Mouse (Mus musculus): ENCODE results near the gene Clec4g. TPM values are rescaled to one million over a fixed set of nuclear protein-coding genes. Genes with fewer than 3 reads are reported as not detected.
"Not testable (repeated sequence)": the region's sequence is repeated elsewhere in the genome, so short reads cannot be mapped to it uniquely, and the experiment has no call there.

The Clec4g gene
- polyA plus RNA-seq (2014; fragmentation: Nextera tagmentation; extraction: Ambion mirVana): 4.3 and 6.0 TPM in 2 replicates

- no peaks in the 10 kb centered on the region for H3K36me3 ChIP-seq (ENCODE audit: control insufficient read depth, insufficient read depth, low read length)
- H3K27me3 ChIP-seq (ENCODE audit: control insufficient read depth, insufficient read depth, low read length): no peaks in the 10 kb centered on the region
Observed at GRCm38 (mm10) chr8:3720551-3720950, at the start of gene Clec4g. TSS of gene Clec4g (minus strand) at chr8:3720651.

GRCm38 (mm10) chr8:3768641-3769040, 48.2 kb upstream of the Clec4g start:
- ATAC-seq (ENCODE audit: insufficient number of reproducible peaks, insufficient read depth, low FRiP score, low read depth); H3K27me3 ChIP-seq (ENCODE audit: control insufficient read depth, insufficient read depth, low read length); H3K9ac ChIP-seq (ENCODE audit: low read length); H3K27ac ChIP-seq (replicated peaks in 1 of 2; ENCODE audit: control insufficient read depth in 1 of 2, insufficient read depth in 1 of 2, low read depth in 2 of 2, low read length in 2 of 2); H3K4me1 ChIP-seq (ENCODE audit: control insufficient read depth in 2 of 2, insufficient read depth in 2 of 2, low read length in 2 of 2); H3K4me3 ChIP-seq (ENCODE audit: control insufficient read depth in 1 of 2, insufficient read depth in 1 of 2, low read depth in 1 of 2, low read length in 2 of 2); H3K9me3 ChIP-seq (ENCODE audit: control insufficient read depth, low read length); H3K4me2 ChIP-seq (ENCODE audit: low read length); H3K36me3 ChIP-seq (ENCODE audit: control insufficient read depth, insufficient read depth, low read length): not testable (repeated sequence)
- 79% methylated on average over 5 of the region's 5 CpGs for WGBS

More at GRCm38 (mm10) chr8:3720551-3720950, at the start of gene Clec4g:
- WGBS: 66% methylated on average over 5 of the region's 5 CpGs
- Histone ChIP-seq H3K4me1 (ENCODE audit: control insufficient read depth in 2 of 2, insufficient read depth in 2 of 2, low read length in 2 of 2) (peaks cover 0 to 11% of the 10 kb centered on the region in 2 experiments; a peak in 2 of 4 replicates), H3K9me3 (ENCODE audit: control insufficient read depth, low read length) (no peaks in the 10 kb centered on the region), H3K27ac (replicated peaks in 1 of 2; ENCODE audit: control insufficient read depth in 1 of 2, insufficient read depth in 1 of 2, low read depth in 2 of 2, low read length in 2 of 2) (no peak within 1 kb of the TSS), H3K9ac (ENCODE audit: low read length) (no peak within 1 kb of the TSS), H3K4me3 (ENCODE audit: control insufficient read depth in 1 of 2, insufficient read depth in 1 of 2, low read depth in 1 of 2, low read length in 2 of 2) (no peak within 1 kb of the TSS), H3K4me2 (ENCODE audit: low read length) (no peak within 1 kb of the TSS)
- no peak for ATAC-seq (ENCODE audit: insufficient number of reproducible peaks, insufficient read depth, low FRiP score, low read depth)

GRCm38 (mm10) chr8:3754261-3754850, 33.9 kb upstream of the Clec4g start:
- H3K4me3 ChIP-seq (ENCODE audit: control insufficient read depth in 1 of 2, insufficient read depth in 1 of 2, low read depth in 1 of 2, low read length in 2 of 2): no peak overlapping the region
- H3K4me1 ChIP-seq (ENCODE audit: control insufficient read depth in 2 of 2, insufficient read depth in 2 of 2, low read length in 2 of 2): no peaks in the 10 kb centered on the region
- H3K9ac ChIP-seq (ENCODE audit: low read length): no peak overlapping the region
- no peak overlapping the region for H3K27ac ChIP-seq (replicated peaks in 1 of 2; ENCODE audit: control insufficient read depth in 1 of 2, insufficient read depth in 1 of 2, low read depth in 2 of 2, low read length in 2 of 2)
- H3K9me3 ChIP-seq (ENCODE audit: control insufficient read depth, low read length): 0 out of 2 replicates have a peak, but pooled peaks cover 8% of the 10 kb centered on the region
- no peaks in the 10 kb centered on the region for H3K36me3 ChIP-seq (ENCODE audit: control insufficient read depth, insufficient read depth, low read length)
- no peaks in the 10 kb centered on the region for H3K27me3 ChIP-seq (ENCODE audit: control insufficient read depth, insufficient read depth, low read length)
- 60% methylated on average over 18 of the region's 18 CpGs for WGBS
- no peak overlapping the region for H3K4me2 ChIP-seq (ENCODE audit: low read length)
- peak; percentile 100 for ATAC-seq (ENCODE audit: insufficient number of reproducible peaks, insufficient read depth, low FRiP score, low read depth)

GRCm38 (mm10) chr8:3748761-3749160, 28.3 kb upstream of the Clec4g start, which contains the start of gene Cd209a:
TSS of gene Cd209a (minus strand) at chr8:3748984.
- H3K4me2 ChIP-seq (ENCODE audit: low read length): no peak within 1 kb of the TSS
- H3K4me3 ChIP-seq (ENCODE audit: control insufficient read depth in 1 of 2, insufficient read depth in 1 of 2, low read depth in 1 of 2, low read length in 2 of 2): no peak within 1 kb of the TSS
- no peaks in the 10 kb centered on the region for H3K36me3 ChIP-seq (ENCODE audit: control insufficient read depth, insufficient read depth, low read length)
- H3K27ac ChIP-seq (replicated peaks in 1 of 2; ENCODE audit: control insufficient read depth in 1 of 2, insufficient read depth in 1 of 2, low read depth in 2 of 2, low read length in 2 of 2): no peak within 1 kb of the TSS
- no peaks in the 10 kb centered on the region for H3K4me1 ChIP-seq (ENCODE audit: control insufficient read depth in 2 of 2, insufficient read depth in 2 of 2, low read length in 2 of 2)
- H3K9ac ChIP-seq (ENCODE audit: low read length): no peak within 1 kb of the TSS
- no peaks in the 10 kb centered on the region for H3K27me3 ChIP-seq (ENCODE audit: control insufficient read depth, insufficient read depth, low read length)
- 74% methylated on average over 4 of the region's 4 CpGs for WGBS
- ATAC-seq (ENCODE audit: insufficient number of reproducible peaks, insufficient read depth, low FRiP score, low read depth): no peak
- 0 out of 2 replicates have a peak, but pooled peaks cover 3% of the 10 kb centered on the region for H3K9me3 ChIP-seq (ENCODE audit: control insufficient read depth, low read length)

- Histone ChIP-seq H3K27ac (replicated peaks in 1 of 2; ENCODE audit: control insufficient read depth in 1 of 2, insufficient read depth in 1 of 2, low read depth in 2 of 2, low read length in 2 of 2) (no peak overlapping the region), H3K27me3 (ENCODE audit: control insufficient read depth, insufficient read depth, low read length) (no peaks in the 10 kb centered on the region), H3K9ac (ENCODE audit: low read length) (no peak overlapping the region), H3K4me1 (ENCODE audit: control insufficient read depth in 2 of 2, insufficient read depth in 2 of 2, low read length in 2 of 2) (no peaks in the 10 kb centered on the region), H3K4me3 (ENCODE audit: control insufficient read depth in 1 of 2, insufficient read depth in 1 of 2, low read depth in 1 of 2, low read length in 2 of 2) (no peak overlapping the region), H3K9me3 (ENCODE audit: control insufficient read depth, low read length) (no peaks in the 10 kb centered on the region), H3K36me3 (ENCODE audit: control insufficient read depth, insufficient read depth, low read length) (no peaks in the 10 kb centered on the region), H3K4me2 (ENCODE audit: low read length) (no peak overlapping the region)
- no peak for ATAC-seq (ENCODE audit: insufficient number of reproducible peaks, insufficient read depth, low FRiP score, low read depth)
- 78% methylated on average over 2 of the region's 2 CpGs for WGBS
Observed at GRCm38 (mm10) chr8:3736947-3737346, 16.5 kb upstream of the Clec4g start.

- Histone ChIP-seq H3K4me3 (ENCODE audit: control insufficient read depth in 1 of 2, insufficient read depth in 1 of 2, low read depth in 1 of 2, low read length in 2 of 2) (no peak overlapping the region), H3K27me3 (ENCODE audit: control insufficient read depth, insufficient read depth, low read length) (no peaks in the 10 kb centered on the region), H3K4me1 (ENCODE audit: control insufficient read depth in 2 of 2, insufficient read depth in 2 of 2, low read length in 2 of 2) (no peaks in the 10 kb centered on the region), H3K9ac (ENCODE audit: low read length) (no peak overlapping the region), H3K4me2 (ENCODE audit: low read length) (no peak overlapping the region), H3K36me3 (ENCODE audit: control insufficient read depth, insufficient read depth, low read length) (no peaks in the 10 kb centered on the region), H3K9me3 (ENCODE audit: control insufficient read depth, low read length) (no peaks in the 10 kb centered on the region), H3K27ac (replicated peaks in 1 of 2; ENCODE audit: control insufficient read depth in 1 of 2, insufficient read depth in 1 of 2, low read depth in 2 of 2, low read length in 2 of 2) (no peak overlapping the region)
- ATAC-seq (ENCODE audit: insufficient number of reproducible peaks, insufficient read depth, low FRiP score, low read depth): no peak
- 70% methylated on average over 2 of the region's 2 CpGs for WGBS
Observed at GRCm38 (mm10) chr8:3735599-3735998, 15.1 kb upstream of the Clec4g start.

- ATAC-seq (ENCODE audit: insufficient number of reproducible peaks, insufficient read depth, low FRiP score, low read depth): no peak
- H3K4me1 ChIP-seq (ENCODE audit: control insufficient read depth in 2 of 2, insufficient read depth in 2 of 2, low read length in 2 of 2): no peaks in the 10 kb centered on the region
- no peak overlapping the region for H3K9ac ChIP-seq (ENCODE audit: low read length)
- H3K27me3 ChIP-seq (ENCODE audit: control insufficient read depth, insufficient read depth, low read length): no peaks in the 10 kb centered on the region
- no peaks in the 10 kb centered on the region for H3K36me3 ChIP-seq (ENCODE audit: control insufficient read depth, insufficient read depth, low read length)
- H3K4me2 ChIP-seq (ENCODE audit: low read length): no peak overlapping the region
- 41% methylated on average over 1 of the region's 1 CpGs for WGBS
- no peaks in the 10 kb centered on the region for H3K9me3 ChIP-seq (ENCODE audit: control insufficient read depth, low read length)
- no peak overlapping the region for H3K4me3 ChIP-seq (ENCODE audit: control insufficient read depth in 1 of 2, insufficient read depth in 1 of 2, low read depth in 1 of 2, low read length in 2 of 2)
- H3K27ac ChIP-seq (replicated peaks in 1 of 2; ENCODE audit: control insufficient read depth in 1 of 2, insufficient read depth in 1 of 2, low read depth in 2 of 2, low read length in 2 of 2): no peak overlapping the region
Observed at GRCm38 (mm10) chr8:3734084-3734483, 13.6 kb upstream of the Clec4g start.

- Histone ChIP-seq H3K27me3 (ENCODE audit: control insufficient read depth, insufficient read depth, low read length) (no peaks in the 10 kb centered on the region), H3K4me1 (ENCODE audit: control insufficient read depth in 2 of 2, insufficient read depth in 2 of 2, low read length in 2 of 2) (peaks cover 0 to 11% of the 10 kb centered on the region in 2 experiments; a peak in 2 of 4 replicates), H3K36me3 (ENCODE audit: control insufficient read depth, insufficient read depth, low read length) (no peaks in the 10 kb centered on the region), H3K27ac (replicated peaks in 1 of 2; ENCODE audit: control insufficient read depth in 1 of 2, insufficient read depth in 1 of 2, low read depth in 2 of 2, low read length in 2 of 2) (no peak overlapping the region), H3K9ac (ENCODE audit: low read length) (no peak overlapping the region), H3K4me3 (ENCODE audit: control insufficient read depth in 1 of 2, insufficient read depth in 1 of 2, low read depth in 1 of 2, low read length in 2 of 2) (no peak overlapping the region), H3K4me2 (ENCODE audit: low read length) (no peak overlapping the region), H3K9me3 (ENCODE audit: control insufficient read depth, low read length) (no peaks in the 10 kb centered on the region)
- ATAC-seq (ENCODE audit: insufficient number of reproducible peaks, insufficient read depth, low FRiP score, low read depth): no peak
- 19% methylated on average over 1 of the region's 1 CpGs for WGBS
Observed at GRCm38 (mm10) chr8:3721041-3721440, 590 bp upstream of the Clec4g start.
